Mouse (Mus musculus) heart, adult 2 months (tissue): ENCODE measurements around the gene Rab17.

Source experiments
- CTCF ChIP-seq: fragments of 200-600 bp; IDR thresholded peaks from 2 replicates; pipeline ENCODE4 v1.8.1; 2022; ENCODE audit warnings: antibody characterized with exemption, mild to moderate bottlenecking, moderate library complexity
- POLR2A ChIP-seq: fragments of 200-500 bp; IDR thresholded peaks from 2 replicates; pipeline ENCODE4 v1.6.1; 2011; ENCODE audit warnings: mild to moderate bottlenecking, low read depth, low read length, control low read depth; ENCODE audit not compliant: insufficient read depth

DNA sequence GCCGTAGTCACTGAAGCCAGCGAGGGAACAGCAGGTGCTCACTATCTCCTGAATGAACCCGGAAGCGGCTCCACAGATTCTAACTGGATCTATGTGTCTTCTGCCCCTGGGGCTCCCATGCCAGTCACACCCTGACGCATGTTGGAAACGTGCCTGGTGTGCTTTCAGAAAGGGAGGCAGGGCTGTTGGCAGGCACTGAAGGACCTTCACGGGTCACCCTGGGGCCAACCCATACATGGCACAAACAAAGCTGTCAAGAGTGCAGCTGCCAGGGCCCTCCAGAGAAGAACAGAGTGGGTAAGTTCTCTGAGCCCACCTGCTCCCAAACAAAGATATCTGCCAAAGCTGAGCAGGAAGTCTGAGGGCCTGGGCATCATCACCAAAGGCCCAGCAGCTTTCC lies 1.9 kb downstream of the Rab17 start:
- TF ChIP-seq CTCF (no peak), POLR2A (no peak)
